Mouse (Mus musculus) C2C12 (cell line): Measurements from ENCODE around the gene Fis1. TPM values are rescaled to one million over a fixed set of nuclear protein-coding genes. Genes with fewer than 3 reads are reported as not detected.
"Not testable (repeated sequence)": the region's sequence is repeated elsewhere in the genome, so short reads cannot be mapped to it uniquely, and the experiment has no call there.

Experiments used
- H3K27me3 ChIP-seq: one replicate; pipeline ENCODE4 v1.6.1; 2011; ENCODE audit not compliant: control insufficient read depth, insufficient read depth, insufficient read length
- H3K36me3 ChIP-seq: one replicate; pipeline ENCODE4 v1.6.1; 2011; ENCODE audit not compliant: control insufficient read depth, insufficient read depth
- H3K4me3 ChIP-seq: one replicate; pipeline ENCODE4 v1.5.1; 2011; ENCODE audit warnings: mild to moderate bottlenecking, control low read depth; ENCODE audit not compliant: poor library complexity, insufficient read depth, severe bottlenecking
- H3K79me2 ChIP-seq: one replicate; pipeline ENCODE4 v1.6.1; 2011; ENCODE audit not compliant: control insufficient read depth, insufficient read depth
- H3K79me3 ChIP-seq: one replicate; pipeline ENCODE4 v1.6.1; 2011; ENCODE audit warnings: low read depth, control low read depth
- H3ac ChIP-seq: one replicate; pipeline ENCODE3; 2011; ENCODE audit warnings: low read depth; ENCODE audit not compliant: control insufficient read depth, insufficient read length
- CEBPB ChIP-seq: IDR thresholded peaks from one replicate; pipeline ENCODE4 v1.6.1; 2011; ENCODE audit warnings: low read depth, mild to moderate bottlenecking, control low read depth, moderate library complexity
- CTCF ChIP-seq: IDR thresholded peaks from one replicate; pipeline ENCODE4 v1.5.1; 2011; ENCODE audit not compliant: control insufficient read depth, insufficient read depth, insufficient read length
- FOSL1 ChIP-seq: IDR thresholded peaks from one replicate; pipeline ENCODE4 v1.8.0; 2011; ENCODE audit warnings: mild to moderate bottlenecking, low read length; ENCODE audit not compliant: poor library complexity, insufficient read depth, severe bottlenecking
- MAX ChIP-seq: IDR thresholded peaks from one replicate; pipeline ENCODE4 v1.6.1; 2011; ENCODE audit warnings: mild to moderate bottlenecking, control low read depth
- MYOD1 ChIP-seq: IDR thresholded peaks from one replicate; pipeline ENCODE4 v1.6.1; 2011; ENCODE audit warnings: low read depth; ENCODE audit not compliant: control insufficient read depth, insufficient read length
- MYOG ChIP-seq: IDR thresholded peaks from one replicate; pipeline ENCODE4 v1.6.1; 2011; ENCODE audit not compliant: control insufficient read depth, insufficient read length; ENCODE audit errors: extremely low read depth
- USF1 ChIP-seq: IDR thresholded peaks from one replicate; pipeline ENCODE4 v1.6.1; 2011; ENCODE audit warnings: low read depth, mild to moderate bottlenecking, control low read depth, moderate library complexity
- polyA plus RNA-seq: library from polyadenylated mRNA; unstranded; fragments of >200 nt; fragmentation: generic; extraction: Trizol; gene quantifications from one replicate; pipeline ENCODE4 v1.2.1, GENCODE M21; 2012; ENCODE audit warnings: missing spikeins

The Fis1 gene
- polyA plus RNA-seq, 1 experiment = 311 TPM

DNA sequence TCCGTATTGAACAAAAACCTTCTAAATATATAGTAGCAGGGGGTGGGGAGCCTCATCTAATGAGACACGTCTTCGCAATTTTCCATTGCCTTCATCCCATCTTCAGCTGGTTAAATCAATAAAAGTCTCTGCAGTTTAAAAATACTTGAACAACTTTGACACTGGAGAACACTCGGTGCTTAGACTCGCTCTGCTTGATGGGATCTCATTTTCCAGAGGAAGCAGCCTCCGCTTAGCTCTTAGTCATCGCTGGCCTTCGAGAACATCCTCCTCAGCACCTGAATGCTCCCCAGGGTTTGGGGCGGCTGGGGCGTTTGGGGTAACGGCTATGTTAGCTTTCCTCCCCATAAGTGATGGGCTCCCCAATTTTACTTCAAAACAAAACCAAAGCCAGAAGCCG, 8.0 kb upstream of the Fis1 start:
- H3K27me3 ChIP-seq = no peaks in the 10 kb centered on the region
- H3K4me3 ChIP-seq = no peak overlapping the region
- no peaks in the 10 kb centered on the region for H3K79me3 ChIP-seq
- H3ac ChIP-seq = no peak overlapping the region
- TF ChIP-seq CEBPB = no peak
- no peak for TF ChIP-seq MYOG
- TF ChIP-seq CTCF = no peak
- TF ChIP-seq USF1 = no peak
- no peak for TF ChIP-seq FOSL1
- no peak for TF ChIP-seq MAX
- TF ChIP-seq MYOD1 = no peak
- no peaks in the 10 kb centered on the region for H3K79me2 ChIP-seq
- H3K36me3 ChIP-seq = no peaks in the 10 kb centered on the region

GRCm38 (mm10) chr5:136947874-136948273, 5.2 kb upstream of the Fis1 start:
- TF ChIP-seq CTCF (no peak), CEBPB (no peak), FOSL1 (no peak), MYOG (no peak), USF1 (no peak), MYOD1 (no peak), MAX (no peak)
- Histone ChIP-seq H3K36me3 (no peaks in the 10 kb centered on the region), H3K27me3 (no peaks in the 10 kb centered on the region), H3ac (no peak overlapping the region), H3K79me3 (no peaks in the 10 kb centered on the region), H3K79me2 (no peaks in the 10 kb centered on the region), H3K4me3 (no peak overlapping the region)

DNA sequence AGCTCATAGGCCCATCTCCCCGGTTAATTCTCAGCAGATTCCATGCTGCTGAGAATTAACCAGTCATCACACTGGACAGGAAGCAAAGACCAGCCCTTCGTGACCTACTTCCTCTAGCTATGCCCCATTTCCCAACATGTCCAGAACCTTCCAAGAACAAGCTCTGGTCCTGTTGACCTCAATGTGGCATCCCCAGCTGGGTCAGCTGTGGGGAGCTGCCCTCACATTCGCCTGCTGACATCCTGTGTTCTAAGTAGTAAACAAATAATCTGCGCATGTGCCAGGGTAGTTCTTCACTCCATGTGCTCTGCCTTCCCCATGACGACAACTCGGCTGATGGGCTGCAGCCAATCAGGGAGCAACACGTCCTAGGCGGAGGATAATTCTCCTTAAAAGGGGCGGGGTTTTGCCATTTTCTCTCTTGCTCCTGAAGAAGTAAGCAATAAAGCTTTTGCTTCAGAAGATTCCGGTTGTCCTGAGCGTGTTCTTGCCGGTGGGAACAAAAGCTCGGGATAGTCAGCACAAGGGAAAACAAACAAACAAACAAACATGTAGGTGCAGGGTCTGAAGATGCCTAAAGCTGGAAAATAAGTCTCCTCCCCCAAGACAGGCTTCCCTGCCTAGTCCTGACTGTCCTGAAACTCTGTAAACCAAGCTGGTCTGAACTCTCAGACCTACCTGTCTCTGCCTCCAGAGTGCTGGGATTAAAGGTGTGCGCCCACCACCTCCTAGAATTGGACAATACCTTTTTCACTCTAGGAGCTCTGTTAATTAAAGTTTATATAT, 3.3 kb upstream of the Fis1 start:
- Histone ChIP-seq H3K79me3 (peaks cover 13% of the 10 kb centered on the region), H3K79me2 (peaks cover 17% of the 10 kb centered on the region)
- not testable (repeated sequence) for H3ac ChIP-seq, H3K27me3 ChIP-seq, H3K36me3 ChIP-seq, H3K4me3 ChIP-seq

GRCm38 (mm10) chr5:136950521-136950920, 2.6 kb upstream of the Fis1 start:
- H3K79me2 ChIP-seq = peaks cover 25% of the 10 kb centered on the region
- no peaks in the 10 kb centered on the region for H3K27me3 ChIP-seq
- H3K4me3 ChIP-seq = no peak overlapping the region
- TF ChIP-seq MYOD1 (no peak), MAX (no peak), USF1 (no peak), CTCF (no peak), FOSL1 (no peak), CEBPB (no peak), MYOG (no peak)
- H3K36me3 ChIP-seq = peaks cover 4% of the 10 kb centered on the region
- peaks cover 16% of the 10 kb centered on the region for H3K79me3 ChIP-seq
- no peak overlapping the region for H3ac ChIP-seq

DNA sequence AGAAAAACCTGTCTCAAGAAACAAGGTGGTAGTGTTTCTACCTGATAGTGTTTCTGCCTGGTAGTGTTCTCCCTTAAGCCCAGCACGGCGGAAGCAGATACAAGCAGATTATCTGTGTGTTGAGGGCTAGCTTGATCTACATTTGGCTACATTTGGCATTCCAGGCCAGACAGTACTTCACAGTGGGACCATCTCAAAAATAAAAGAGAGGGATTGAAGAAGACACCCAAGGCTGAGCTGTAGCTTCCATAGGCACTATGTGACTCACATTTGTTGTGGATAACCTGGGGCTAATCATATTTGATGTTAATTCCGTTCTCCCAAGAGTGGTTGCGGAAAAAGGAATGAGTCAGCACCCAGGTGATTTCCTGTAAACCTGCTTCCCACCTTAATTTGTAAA, 922 bp upstream of the Fis1 start:
- Histone ChIP-seq H3K4me3 (no peak overlapping the region), H3K36me3 (peaks cover 9% of the 10 kb centered on the region), H3K79me2 (peaks cover 41% of the 10 kb centered on the region), H3K79me3 (peaks cover 22% of the 10 kb centered on the region), H3ac (no peak overlapping the region), H3K27me3 (no peaks in the 10 kb centered on the region)
- TF ChIP-seq MYOG (no peak), MYOD1 (no peak), CEBPB (no peak), USF1 (no peak), FOSL1 (no peak), CTCF (no peak)

DNA sequence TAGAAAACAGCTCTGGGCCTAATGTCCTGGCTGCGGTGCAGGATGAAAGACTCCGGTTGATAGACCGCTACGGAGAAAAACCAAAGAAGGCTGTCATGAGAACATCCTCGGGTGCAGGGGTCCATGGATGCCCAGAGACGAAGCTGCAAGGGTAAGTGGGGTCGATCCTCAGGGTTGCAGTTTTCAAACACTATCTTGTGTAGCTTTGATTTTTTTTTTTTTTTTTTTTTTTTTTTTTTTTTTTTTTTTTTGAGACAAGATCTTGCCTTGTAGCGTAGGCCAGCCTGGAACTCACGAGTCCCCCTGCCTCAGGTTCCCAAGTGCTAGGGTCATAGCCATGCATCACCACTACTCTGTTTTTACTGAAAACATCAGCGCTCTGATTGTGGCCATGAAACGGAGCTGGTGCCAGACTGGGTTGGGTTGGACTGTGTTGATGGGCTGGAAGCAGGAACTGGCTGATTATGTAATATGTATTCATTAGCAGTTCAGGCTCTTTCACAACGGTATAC, 421 bp downstream of the Fis1 start:
- H3K79me3 ChIP-seq = peaks cover 27% of the 10 kb centered on the region
- no peak for TF ChIP-seq CEBPB
- TF ChIP-seq MYOG = no peak
- no peak for TF ChIP-seq MAX
- TF ChIP-seq CTCF = no peak
- TF ChIP-seq FOSL1 = no peak
- TF ChIP-seq USF1 = no peak
- no peak for TF ChIP-seq MYOD1
- H3K27me3 ChIP-seq = no peaks in the 10 kb centered on the region
- H3ac ChIP-seq = peak overlapping the region; percentile 94
- peaks cover 9% of the 10 kb centered on the region for H3K36me3 ChIP-seq
- peak overlapping the region; percentile 79 for H3K4me3 ChIP-seq
- peaks cover 49% of the 10 kb centered on the region for H3K79me2 ChIP-seq
